Mouse (Mus musculus): ENCODE results near the gene Arl6ip5. TPM values are rescaled to one million over a fixed set of nuclear protein-coding genes. Genes with fewer than 3 reads are reported as not detected.
"Not testable (repeated sequence)": the region's sequence is repeated elsewhere in the genome, so short reads cannot be mapped to it uniquely, and the experiment has no call there.

Arl6ip5 gene
- total RNA-seq, 2 experiments from 2014 or later: 125 to 130 TPM

- DNase-seq: peak in 1 of 2 experiments; percentile 41
Observed at GRCm38 (mm10) chr6:97222931-97223467, 12.5 kb downstream of the Arl6ip5 start.

GRCm38 (mm10) chr6:97223566-97223965 is 13.1 kb downstream of the Arl6ip5 start:
- DNase-seq: no peak

GRCm38 (mm10) chr6:97224505-97224904 is 14.0 kb downstream of the Arl6ip5 start:
- no peak for DNase-seq

- DNase-seq: no peak
Observed at GRCm38 (mm10) chr6:97226083-97226491, 15.6 kb downstream of the Arl6ip5 start.

GRCm38 (mm10) chr6:97227067-97227847 is 16.8 kb downstream of the Arl6ip5 start:
- no peak for DNase-seq

GRCm38 (mm10) chr6:97234911-97235668 is 24.6 kb downstream of the Arl6ip5 start:
- DNase-seq: no peak

GRCm38 (mm10) chr6:97236088-97236487 is 25.6 kb downstream of the Arl6ip5 start:
- no peak for DNase-seq

- DNase-seq: no peak
Observed at GRCm38 (mm10) chr6:97239360-97239759, 28.9 kb downstream of the Arl6ip5 start.

GRCm38 (mm10) chr6:97240092-97240491 is 29.6 kb downstream of the Arl6ip5 start:
- DNase-seq: no peak

GRCm38 (mm10) chr6:97242522-97242921 is 32.0 kb downstream of the Arl6ip5 start:
- DNase-seq: no peak

- DNase-seq: no peak
Observed at GRCm38 (mm10) chr6:97245200-97245599, 34.7 kb downstream of the Arl6ip5 start.

- peak; percentile 74 to 82 for DNase-seq
Observed at GRCm38 (mm10) chr6:97250966-97251365, 40.5 kb downstream of the Arl6ip5 start.

- peak in 1 of 2 experiments; percentile 42 for DNase-seq
Observed at GRCm38 (mm10) chr6:97252086-97252485, 41.6 kb downstream of the Arl6ip5 start.

GRCm38 (mm10) chr6:97252711-97253221 is 42.3 kb downstream of the Arl6ip5 start, which contains the start of gene Lmod3:
Gene Lmod3 (minus strand): TSS chr6:97252759.
- peak; percentile 67 to 68 for DNase-seq

- peak in 1 of 2 experiments; percentile 48 for DNase-seq
Observed at GRCm38 (mm10) chr6:97258489-97258888, 48.0 kb downstream of the Arl6ip5 start.

- not testable (repeated sequence) for DNase-seq
Observed at GRCm38 (mm10) chr6:97259926-97260325, 49.4 kb downstream of the Arl6ip5 start.

- no peak for DNase-seq
Observed at GRCm38 (mm10) chr6:97262229-97262628, 51.7 kb downstream of the Arl6ip5 start.

GRCm38 (mm10) chr6:97263750-97264149 is 53.3 kb downstream of the Arl6ip5 start:
- DNase-seq: not testable (repeated sequence)

GRCm38 (mm10) chr6:97265240-97265639 is 54.8 kb downstream of the Arl6ip5 start:
- peak; percentile 53 to 79 for DNase-seq

GRCm38 (mm10) chr6:97265705-97266104 is 55.2 kb downstream of the Arl6ip5 start:
- DNase-seq: no peak

GRCm38 (mm10) chr6:97266661-97267060 is 56.2 kb downstream of the Arl6ip5 start:
- DNase-seq: no peak

GRCm38 (mm10) chr6:97267132-97267531 is 56.6 kb downstream of the Arl6ip5 start:
- DNase-seq: no peak

- DNase-seq: no peak
Observed at GRCm38 (mm10) chr6:97269596-97269995, 59.1 kb downstream of the Arl6ip5 start.
